Mouse (Mus musculus) embryonic fibroblast, embryonic 13.5 days (primary cell): ENCODE data around the gene Il20rb.

Experiments used
- CTCF ChIP-seq: IDR thresholded peaks from 2 replicates; pipeline ENCODE4 v1.5.1; 2011; ENCODE audit warnings: mild to moderate bottlenecking, control low read depth, low read length, moderate library complexity, borderline replicate concordance; ENCODE audit not compliant: insufficient read depth
- POLR2A ChIP-seq: IDR thresholded peaks from 2 replicates; pipeline ENCODE4 v1.6.1; 2011; ENCODE audit warnings: low read depth, mild to moderate bottlenecking, control low read depth, low read length, moderate library complexity

- no peak for TF ChIP-seq POLR2A
- TF ChIP-seq CTCF, result no peak
Measured at GRCm38 (mm10) chr9:100483318-100483717, 3.3 kb downstream of the Il20rb start.
